Mouse (Mus musculus) intestine, embryonic 15.5 days (tissue): ENCODE measurements around the gene Pde6b. TPM values are rescaled to one million over a fixed set of nuclear protein-coding genes. Genes with fewer than 3 reads are reported as not detected.

Experiments
- ATAC-seq: fragments of 200-750 bp; cut with Nextera tagmentation; 2 replicates; pipeline ENCODE4 v1.8.0; 2017; ENCODE audit warnings: moderate TSS enrichment, moderate library complexity
- H3K27ac ChIP-seq: fragments of 300-500 bp; sonication (generic); 2 replicates; pipeline ENCODE4 v1.5.1; 2015; ENCODE audit warnings: mild to moderate bottlenecking, inconsistent platforms
- H3K27me3 ChIP-seq: fragments of 300-500 bp; sonication (generic); replicated peaks from 2 replicates; pipeline ENCODE4 v1.6.1; 2015; ENCODE audit warnings: inconsistent platforms
- H3K36me3 ChIP-seq: fragments of 300-500 bp; sonication (generic); 2 replicates; pipeline ENCODE4 v1.6.1; 2015; ENCODE audit warnings: inconsistent platforms
- H3K4me1 ChIP-seq: fragments of 300-500 bp; sonication (generic); replicated peaks from 2 replicates; pipeline ENCODE4 v1.6.1; 2015; ENCODE audit warnings: inconsistent platforms
- H3K4me2 ChIP-seq: fragments of 300-500 bp; sonication (generic); replicated peaks from 2 replicates; pipeline ENCODE4 v1.6.1; 2015; ENCODE audit warnings: mild to moderate bottlenecking, inconsistent platforms
- H3K4me3 ChIP-seq: fragments of 300-500 bp; sonication (generic); replicated peaks from 2 replicates; pipeline ENCODE4 v1.5.1; 2015; ENCODE audit warnings: inconsistent platforms
- H3K9ac ChIP-seq: fragments of 300-500 bp; sonication (generic); 2 replicates; pipeline ENCODE4 v1.6.1; 2015; ENCODE audit warnings: inconsistent platforms
- H3K9me3 ChIP-seq: fragments of 300-500 bp; sonication (generic); 2 replicates; pipeline ENCODE4 v1.6.1; 2016; ENCODE audit warnings: inconsistent platforms
- WGBS: fragments of 180-500 bp; shearing (Covaris S2); methylation state at CpG from one replicate; pipeline ENCODE4 v1.1.7; 2015; 5-methylcytosine and 5-hydroxymethylcytosine counted together
- polyA plus RNA-seq: library from polyadenylated mRNA; unstranded; fragments of >200 nt; fragmentation: Nextera tagmentation; extraction: Ambion mirVana; gene quantifications from 2 replicates; pipeline ENCODE4 v1.2.1, GENCODE M21; 2015

Gene Pde6b
- polyA plus RNA-seq, 1 experiment from 2014 or later: 0.09 TPM

- Histone ChIP-seq H3K4me3 (no peak overlapping the region), H3K4me1 (peaks cover 8% of the 10 kb centered on the region; the same call in 1 of the 2 replicates)
- 71% methylated on average over 8 of the region's 8 CpGs for WGBS
These were observed 62.8 kb downstream of the Pde6b start for GRCm38 (mm10) chr5:108450837-108451540.

GRCm38 (mm10) chr5:108451611-108452010, 63.4 kb downstream of the Pde6b start:
- H3K4me3 ChIP-seq: no peak overlapping the region
- H3K4me2 ChIP-seq: no peak overlapping the region
- H3K9me3 ChIP-seq: no peaks in the 10 kb centered on the region
- no peaks in the 10 kb centered on the region for H3K36me3 ChIP-seq
- H3K27ac ChIP-seq: no peak overlapping the region
- H3K9ac ChIP-seq: no peak overlapping the region
- WGBS: 62% methylated on average over 1 of the region's 1 CpGs
- no peaks in the 10 kb centered on the region for H3K27me3 ChIP-seq
- ATAC-seq: no peak
- peaks cover 8% of the 10 kb centered on the region; the same call in 1 of the 2 replicates for H3K4me1 ChIP-seq

More at GRCm38 (mm10) chr5:108450837-108451540, 62.8 kb downstream of the Pde6b start:
- H3K9ac ChIP-seq: no peak overlapping the region
- no peak for ATAC-seq
- no peaks in the 10 kb centered on the region for H3K27me3 ChIP-seq
- H3K4me2 ChIP-seq: no peak overlapping the region
- H3K9me3 ChIP-seq: no peaks in the 10 kb centered on the region
- H3K27ac ChIP-seq: no peak overlapping the region
- H3K36me3 ChIP-seq: no peaks in the 10 kb centered on the region

- ATAC-seq: no peak
- whole genome bisulfite sequencing: 64% methylated on average over 1 of the region's 1 CpGs
- Histone ChIP-seq H3K9me3 (no peaks in the 10 kb centered on the region), H3K27ac (no peak overlapping the region), H3K9ac (no peak overlapping the region), H3K36me3 (no peaks in the 10 kb centered on the region), H3K27me3 (no peaks in the 10 kb centered on the region), H3K4me1 (peaks cover 8% of the 10 kb centered on the region; the same call in 1 of the 2 replicates), H3K4me2 (no peak overlapping the region), H3K4me3 (no peak overlapping the region)
These were observed 64.2 kb downstream of the Pde6b start for GRCm38 (mm10) chr5:108452422-108452821.

GRCm38 (mm10) chr5:108454094-108454493, 65.9 kb downstream of the Pde6b start:
- Histone ChIP-seq H3K27me3 (no peaks in the 10 kb centered on the region; the same call in 1 of the 2 replicates), H3K9ac (no peak overlapping the region), H3K27ac (no peak overlapping the region), H3K4me2 (no peak overlapping the region), H3K36me3 (no peaks in the 10 kb centered on the region), H3K4me3 (no peak overlapping the region), H3K4me1 (peaks cover 5% of the 10 kb centered on the region; the same call in 1 of the 2 replicates), H3K9me3 (no peaks in the 10 kb centered on the region)
- no peak for ATAC-seq
- WGBS: 48% methylated on average over 3 of the region's 3 CpGs

- WGBS: 82% methylated on average over 2 of the region's 2 CpGs
- no peaks in the 10 kb centered on the region for H3K36me3 ChIP-seq
- no peak overlapping the region for H3K9ac ChIP-seq
- H3K4me2 ChIP-seq: no peak overlapping the region
- peaks cover 13% of the 10 kb centered on the region for H3K4me1 ChIP-seq
- H3K27me3 ChIP-seq: no peaks in the 10 kb centered on the region; the same call in 1 of the 2 replicates
- no peak overlapping the region for H3K4me3 ChIP-seq
- ATAC-seq: no peak
- no peak overlapping the region for H3K27ac ChIP-seq
- H3K9me3 ChIP-seq: no peaks in the 10 kb centered on the region
These were observed 70.5 kb downstream of the Pde6b start for GRCm38 (mm10) chr5:108458706-108459105.

GRCm38 (mm10) chr5:108460461-108460860, 72.3 kb downstream of the Pde6b start:
- Histone ChIP-seq H3K36me3 (no peaks in the 10 kb centered on the region), H3K4me2 (peak overlapping the region; percentile 84), H3K4me1 (peaks cover 20% of the 10 kb centered on the region), H3K9me3 (no peaks in the 10 kb centered on the region), H3K27ac (no peak overlapping the region), H3K4me3 (peak overlapping the region; percentile 88), H3K9ac (peak overlapping the region; percentile 100), H3K27me3 (no peaks in the 10 kb centered on the region; the same call in 1 of the 2 replicates)
- WGBS: 37% methylated on average over 6 of the region's 6 CpGs
- peak; percentile 7; the same call in 1 of the 2 replicates for ATAC-seq

GRCm38 (mm10) chr5:108461082-108462065, 73.2 kb downstream of the Pde6b start, which contains the start of gene Pcgf3:
Pcgf3 (plus strand) TSS chr5:108461232.
- Histone ChIP-seq H3K36me3 (no peaks in the 10 kb centered on the region), H3K9me3 (no peaks in the 10 kb centered on the region), H3K9ac (peak within 1 kb of the TSS; percentile 100), H3K4me3 (peak within 1 kb of the TSS; percentile 88), H3K4me1 (peaks cover 20% of the 10 kb centered on the region), H3K27me3 (no peaks in the 10 kb centered on the region; the same call in 1 of the 2 replicates), H3K4me2 (peak within 1 kb of the TSS; percentile 84), H3K27ac (peak within 1 kb of the TSS; percentile 72)
- under 1% methylated on average over 60 of the region's 62 CpGs for WGBS
- peak; percentile 98 for ATAC-seq

GRCm38 (mm10) chr5:108462446-108462845, 74.3 kb downstream of the Pde6b start:
- Histone ChIP-seq H3K4me3 (peak overlapping the region; percentile 88), H3K27ac (no peak overlapping the region; the same call in 1 of the 2 replicates), H3K4me2 (peak overlapping the region; percentile 84), H3K4me1 (peaks cover 20% of the 10 kb centered on the region), H3K36me3 (no peaks in the 10 kb centered on the region), H3K9me3 (no peaks in the 10 kb centered on the region), H3K27me3 (no peaks in the 10 kb centered on the region; the same call in 1 of the 2 replicates), H3K9ac (peak overlapping the region; percentile 100)
- ATAC-seq: no peak
- 30% methylated on average over 4 of the region's 4 CpGs for WGBS

GRCm38 (mm10) chr5:108465131-108465891, 77.1 kb downstream of the Pde6b start:
- ATAC-seq: no peak
- no peak overlapping the region for H3K4me2 ChIP-seq
- H3K27me3 ChIP-seq: no peaks in the 10 kb centered on the region
- 85% methylated on average over 6 of the region's 6 CpGs for WGBS
- H3K27ac ChIP-seq: no peak overlapping the region
- no peak overlapping the region for H3K9ac ChIP-seq
- H3K36me3 ChIP-seq: no peaks in the 10 kb centered on the region
- no peaks in the 10 kb centered on the region for H3K9me3 ChIP-seq
- no peak overlapping the region for H3K4me3 ChIP-seq
- peaks cover 20% of the 10 kb centered on the region for H3K4me1 ChIP-seq

- H3K4me3 ChIP-seq: no peak overlapping the region
These were observed 78.5 kb downstream of the Pde6b start for GRCm38 (mm10) chr5:108466647-108467046.

GRCm38 (mm10) chr5:108469617-108470016, 81.4 kb downstream of the Pde6b start:
- no peak overlapping the region for H3K4me2 ChIP-seq
- ATAC-seq: no peak

More at GRCm38 (mm10) chr5:108466647-108467046, 78.5 kb downstream of the Pde6b start:
- Histone ChIP-seq H3K27me3 (no peaks in the 10 kb centered on the region), H3K36me3 (no peaks in the 10 kb centered on the region), H3K4me2 (no peak overlapping the region), H3K9ac (no peak overlapping the region), H3K9me3 (no peaks in the 10 kb centered on the region), H3K27ac (no peak overlapping the region), H3K4me1 (peaks cover 20% of the 10 kb centered on the region)
- ATAC-seq: no peak
- WGBS: 95% methylated on average over 1 of the region's 1 CpGs

More at GRCm38 (mm10) chr5:108469617-108470016, 81.4 kb downstream of the Pde6b start:
- Histone ChIP-seq H3K27me3 (no peaks in the 10 kb centered on the region), H3K36me3 (peaks cover 9% of the 10 kb centered on the region), H3K4me1 (no peaks in the 10 kb centered on the region), H3K9ac (no peak overlapping the region), H3K4me3 (no peak overlapping the region), H3K9me3 (no peaks in the 10 kb centered on the region), H3K27ac (no peak overlapping the region)
- WGBS: 66% methylated on average over 7 of the region's 7 CpGs
